Mouse (Mus musculus): Measurements from ENCODE around the gene Crocc. TPM values are rescaled to one million over a fixed set of nuclear protein-coding genes. Genes with fewer than 3 reads are reported as not detected.

Crocc gene
- polyA plus RNA-seq, 1 experiment from 2014 or later = 7.2 TPM

GRCm38 (mm10) chr4:141073661-141074060 is 13.3 kb upstream of the Crocc start:
- peaks cover 56% of the 10 kb centered on the region for H3K36me3 ChIP-seq (ENCODE audit: control insufficient read depth, insufficient read depth, low read length)
- 98% methylated on average over 9 of the region's 9 CpGs for WGBS

GRCm38 (mm10) chr4:141072502-141072901 is 12.2 kb upstream of the Crocc start:
- Histone ChIP-seq H3K36me3 (ENCODE audit: control insufficient read depth, insufficient read depth, low read length) (peaks cover 68% of the 10 kb centered on the region), H3K4me3 (replicated peaks; ENCODE audit: low read depth, low read length) (no peak overlapping the region), H3K27ac (replicated peaks; ENCODE audit: low read depth, low read length) (no peak overlapping the region), H3K9me3 (ENCODE audit: control insufficient read depth, low read length) (no peaks in the 10 kb centered on the region), H3K9ac (replicated peaks; ENCODE audit: low read length) (no peak overlapping the region), H3K4me1 (ENCODE audit: control insufficient read depth, insufficient read depth, low read length) (peaks cover 12% of the 10 kb centered on the region), H3K27me3 (ENCODE audit: control insufficient read depth, insufficient read depth, low read length) (no peaks in the 10 kb centered on the region), H3K4me2 (ENCODE audit: low read length) (no peak overlapping the region)
- no peak for DNase-seq
- no peak for ATAC-seq (ENCODE audit: low FRiP score, low TSS enrichment)
- WGBS = 95% methylated on average over 11 of the region's 11 CpGs

More at GRCm38 (mm10) chr4:141073661-141074060, 13.3 kb upstream of the Crocc start:
- Histone ChIP-seq H3K4me3 (replicated peaks; ENCODE audit: low read depth, low read length) (no peak overlapping the region), H3K9ac (replicated peaks; ENCODE audit: low read length) (no peak overlapping the region), H3K27ac (replicated peaks; ENCODE audit: low read depth, low read length) (no peak overlapping the region), H3K9me3 (ENCODE audit: control insufficient read depth, low read length) (no peaks in the 10 kb centered on the region), H3K4me2 (ENCODE audit: low read length) (no peak overlapping the region), H3K4me1 (ENCODE audit: control insufficient read depth, insufficient read depth, low read length) (peaks cover 13% of the 10 kb centered on the region), H3K27me3 (ENCODE audit: control insufficient read depth, insufficient read depth, low read length) (no peaks in the 10 kb centered on the region)
- no peak for ATAC-seq (ENCODE audit: low FRiP score, low TSS enrichment)
- DNase-seq = no peak

- H3K36me3 ChIP-seq (ENCODE audit: control insufficient read depth, insufficient read depth, low read length) = peaks cover 85% of the 10 kb centered on the region
- H3K27ac ChIP-seq (replicated peaks; ENCODE audit: low read depth, low read length) = no peak overlapping the region
These were observed 9.4 kb upstream of the Crocc start for GRCm38 (mm10) chr4:141069731-141070130.

GRCm38 (mm10) chr4:141068655-141069054 is 8.3 kb upstream of the Crocc start:
- Histone ChIP-seq H3K9me3 (ENCODE audit: control insufficient read depth, low read length) (no peaks in the 10 kb centered on the region), H3K27me3 (ENCODE audit: control insufficient read depth, insufficient read depth, low read length) (no peaks in the 10 kb centered on the region), H3K4me1 (ENCODE audit: control insufficient read depth, insufficient read depth, low read length) (no peaks in the 10 kb centered on the region), H3K4me2 (ENCODE audit: low read length) (no peak overlapping the region), H3K4me3 (replicated peaks; ENCODE audit: low read depth, low read length) (no peak overlapping the region), H3K27ac (replicated peaks; ENCODE audit: low read depth, low read length) (no peak overlapping the region), H3K9ac (replicated peaks; ENCODE audit: low read length) (no peak overlapping the region), H3K36me3 (ENCODE audit: control insufficient read depth, insufficient read depth, low read length) (peaks cover 82% of the 10 kb centered on the region)
- ATAC-seq (ENCODE audit: low FRiP score, low TSS enrichment) (no peak), DNase-seq (no peak)
- 96% methylated on average over 8 of the region's 8 CpGs for WGBS

More at GRCm38 (mm10) chr4:141069731-141070130, 9.4 kb upstream of the Crocc start:
- no peak for ATAC-seq (ENCODE audit: low FRiP score, low TSS enrichment)
- Histone ChIP-seq H3K27me3 (ENCODE audit: control insufficient read depth, insufficient read depth, low read length) (no peaks in the 10 kb centered on the region), H3K9ac (replicated peaks; ENCODE audit: low read length) (no peak overlapping the region), H3K4me1 (ENCODE audit: control insufficient read depth, insufficient read depth, low read length) (no peaks in the 10 kb centered on the region), H3K9me3 (ENCODE audit: control insufficient read depth, low read length) (no peaks in the 10 kb centered on the region), H3K4me2 (ENCODE audit: low read length) (no peak overlapping the region), H3K4me3 (replicated peaks; ENCODE audit: low read depth, low read length) (no peak overlapping the region)
- peak; percentile 81 for DNase-seq
- 61% methylated on average over 4 of the region's 4 CpGs for WGBS

GRCm38 (mm10) chr4:141067516-141068046 is 7.2 kb upstream of the Crocc start:
- WGBS = 89% methylated on average over 9 of the region's 9 CpGs
- H3K4me2 ChIP-seq (ENCODE audit: low read length) = no peak overlapping the region
- no peaks in the 10 kb centered on the region for H3K9me3 ChIP-seq (ENCODE audit: control insufficient read depth, low read length)
- no peaks in the 10 kb centered on the region for H3K4me1 ChIP-seq (ENCODE audit: control insufficient read depth, insufficient read depth, low read length)
- H3K36me3 ChIP-seq (ENCODE audit: control insufficient read depth, insufficient read depth, low read length) = peaks cover 72% of the 10 kb centered on the region
- no peak overlapping the region for H3K4me3 ChIP-seq (replicated peaks; ENCODE audit: low read depth, low read length)
- H3K9ac ChIP-seq (replicated peaks; ENCODE audit: low read length) = no peak overlapping the region
- H3K27ac ChIP-seq (replicated peaks; ENCODE audit: low read depth, low read length) = no peak overlapping the region
- H3K27me3 ChIP-seq (ENCODE audit: control insufficient read depth, insufficient read depth, low read length) = no peaks in the 10 kb centered on the region
- ATAC-seq (ENCODE audit: low FRiP score, low TSS enrichment) = no peak
- no peak for DNase-seq

GRCm38 (mm10) chr4:141066709-141067515 is 6.6 kb upstream of the Crocc start:
- WGBS = 83% methylated on average over 12 of the region's 12 CpGs
- ATAC-seq (ENCODE audit: low FRiP score, low TSS enrichment) (no peak), DNase-seq (peak; percentile 25)
- Histone ChIP-seq H3K4me1 (ENCODE audit: control insufficient read depth, insufficient read depth, low read length) (no peaks in the 10 kb centered on the region), H3K9ac (replicated peaks; ENCODE audit: low read length) (no peak overlapping the region), H3K4me2 (ENCODE audit: low read length) (no peak overlapping the region), H3K4me3 (replicated peaks; ENCODE audit: low read depth, low read length) (no peak overlapping the region), H3K27me3 (ENCODE audit: control insufficient read depth, insufficient read depth, low read length) (no peaks in the 10 kb centered on the region), H3K27ac (replicated peaks; ENCODE audit: low read depth, low read length) (0 out of 2 replicates have a peak overlapping the region, but pooled peaks have one; percentile 8), H3K9me3 (ENCODE audit: control insufficient read depth, low read length) (no peaks in the 10 kb centered on the region), H3K36me3 (ENCODE audit: control insufficient read depth, insufficient read depth, low read length) (peaks cover 65% of the 10 kb centered on the region)

- Histone ChIP-seq H3K36me3 (ENCODE audit: control insufficient read depth, insufficient read depth, low read length) (peaks cover 47% of the 10 kb centered on the region), H3K27me3 (ENCODE audit: control insufficient read depth, insufficient read depth, low read length) (no peaks in the 10 kb centered on the region), H3K4me2 (ENCODE audit: low read length) (no peak overlapping the region), H3K9me3 (ENCODE audit: control insufficient read depth, low read length) (no peaks in the 10 kb centered on the region), H3K27ac (replicated peaks; ENCODE audit: low read depth, low read length) (no peak overlapping the region), H3K4me1 (ENCODE audit: control insufficient read depth, insufficient read depth, low read length) (no peaks in the 10 kb centered on the region), H3K4me3 (replicated peaks; ENCODE audit: low read depth, low read length) (no peak overlapping the region), H3K9ac (replicated peaks; ENCODE audit: low read length) (no peak overlapping the region)
- DNase-seq = peak; percentile 95
- WGBS = 5% methylated on average over 8 of the region's 8 CpGs
- ATAC-seq (ENCODE audit: low FRiP score, low TSS enrichment) = peak; percentile 35; the same call in 1 of the 2 replicates
These were observed 4.8 kb upstream of the Crocc start for GRCm38 (mm10) chr4:141065123-141065522.

GRCm38 (mm10) chr4:141064104-141064659 is 3.8 kb upstream of the Crocc start:
- H3K36me3 ChIP-seq (ENCODE audit: control insufficient read depth, insufficient read depth, low read length) = peaks cover 38% of the 10 kb centered on the region
- H3K9ac ChIP-seq (replicated peaks; ENCODE audit: low read length) = no peak overlapping the region
- no peak for DNase-seq
- H3K9me3 ChIP-seq (ENCODE audit: control insufficient read depth, low read length) = no peaks in the 10 kb centered on the region
- H3K27ac ChIP-seq (replicated peaks; ENCODE audit: low read depth, low read length) = no peak overlapping the region
- no peak for ATAC-seq (ENCODE audit: low FRiP score, low TSS enrichment)
- WGBS = 78% methylated on average over 4 of the region's 4 CpGs
- H3K4me2 ChIP-seq (ENCODE audit: low read length) = no peak overlapping the region
- peaks cover 6% of the 10 kb centered on the region for H3K4me1 ChIP-seq (ENCODE audit: control insufficient read depth, insufficient read depth, low read length)
- no peaks in the 10 kb centered on the region for H3K27me3 ChIP-seq (ENCODE audit: control insufficient read depth, insufficient read depth, low read length)
- H3K4me3 ChIP-seq (replicated peaks; ENCODE audit: low read depth, low read length) = no peak overlapping the region

Measured in midbrain, embryonic 14.5 days (tissue).